Mouse (Mus musculus) hindbrain, embryonic 11.5 days (tissue): ENCODE measurements around the gene Pcsk5. TPM values are rescaled to one million over a fixed set of nuclear protein-coding genes. Genes with fewer than 3 reads are reported as not detected.

Source experiments
- ATAC-seq: fragments of 200-750 bp; cut with Nextera tagmentation; 2 replicates; pipeline ENCODE4 v1.8.0; 2017; ENCODE audit warnings: mild to moderate bottlenecking, moderate TSS enrichment, moderate library complexity; ENCODE audit not compliant: low FRiP score
- DNase-seq: peaks from one replicate; pipeline ENCODE4 v3.0.0-alpha.2; 2015; ENCODE audit warnings: low spot score
- H3K27ac ChIP-seq: fragments of 300-500 bp; sonication (generic); 2 replicates; pipeline ENCODE4 v1.5.1; 2014; ENCODE audit warnings: mild to moderate bottlenecking, low read depth, low read length
- H3K27me3 ChIP-seq: fragments of 300-500 bp; sonication (generic); 2 replicates; pipeline ENCODE4 v1.6.1; 2014; ENCODE audit warnings: mild to moderate bottlenecking, low read length, moderate library complexity, mixed read lengths; ENCODE audit not compliant: control insufficient read depth, insufficient read depth
- H3K36me3 ChIP-seq: fragments of 300-500 bp; sonication (generic); 2 replicates; pipeline ENCODE4 v1.6.1; 2014; ENCODE audit warnings: mild to moderate bottlenecking, low read length, moderate library complexity, mixed read lengths; ENCODE audit not compliant: control insufficient read depth, insufficient read depth
- H3K4me1 ChIP-seq: fragments of 300-500 bp; sonication (generic); replicated peaks from 2 replicates; pipeline ENCODE4 v1.6.1; 2014; ENCODE audit warnings: low read length, mixed read lengths; ENCODE audit not compliant: control insufficient read depth, insufficient read depth
- H3K4me2 ChIP-seq: fragments of 300-500 bp; sonication (generic); replicated peaks from 2 replicates; pipeline ENCODE4 v1.6.1; 2014; ENCODE audit warnings: mild to moderate bottlenecking, low read depth, low read length
- H3K4me3 ChIP-seq: fragments of 300-500 bp; sonication (generic); 2 replicates; pipeline ENCODE4 v1.5.1; 2014; ENCODE audit warnings: low read depth, low read length
- H3K9ac ChIP-seq: fragments of 300-500 bp; sonication (generic); 2 replicates; pipeline ENCODE4 v1.6.1; 2014; ENCODE audit warnings: low read depth, low read length
- H3K9me3 ChIP-seq: fragments of 300-500 bp; sonication (generic); 2 replicates; pipeline ENCODE4 v1.6.1; 2016; ENCODE audit warnings: low read length; ENCODE audit not compliant: control insufficient read depth
- WGBS: fragments of 180-500 bp; shearing (Covaris S2); extraction: QIAGEN DNeasy Blood & Tissue Kit; methylation state at CpG from one replicate; pipeline ENCODE4 v1.1.7; 2014; 5-methylcytosine and 5-hydroxymethylcytosine counted together
- polyA plus RNA-seq: library from polyadenylated mRNA; unstranded; fragments of >200 nt; fragmentation: Nextera tagmentation; extraction: Ambion mirVana; gene quantifications from 2 replicates; pipeline ENCODE4 v1.2.1, GENCODE M21; 2014

The Pcsk5 gene
- polyA plus RNA-seq, 1 experiment from 2014 or later: 5.3 TPM

- 46% methylated on average over 1 of the region's 1 CpGs for WGBS
Observed at GRCm38 (mm10) chr19:17385426-17385825, 452.0 kb downstream of the Pcsk5 start.

GRCm38 (mm10) chr19:17385022-17385421 lies 452.4 kb downstream of the Pcsk5 start:
- WGBS: 96% methylated on average over 4 of the region's 4 CpGs
- Histone ChIP-seq H3K4me3 (no peak overlapping the region), H3K4me2 (no peak overlapping the region), H3K27me3 (no peaks in the 10 kb centered on the region), H3K9me3 (no peaks in the 10 kb centered on the region), H3K36me3 (no peaks in the 10 kb centered on the region), H3K27ac (no peak overlapping the region), H3K9ac (no peak overlapping the region), H3K4me1 (no peaks in the 10 kb centered on the region)
- ATAC-seq (no peak), DNase-seq (no peak)

More at GRCm38 (mm10) chr19:17385426-17385825, 452.0 kb downstream of the Pcsk5 start:
- Histone ChIP-seq H3K9ac (no peak overlapping the region), H3K4me2 (no peak overlapping the region), H3K4me3 (no peak overlapping the region), H3K9me3 (no peaks in the 10 kb centered on the region), H3K36me3 (no peaks in the 10 kb centered on the region), H3K27ac (no peak overlapping the region), H3K4me1 (no peaks in the 10 kb centered on the region), H3K27me3 (no peaks in the 10 kb centered on the region)
- no peak for ATAC-seq
- DNase-seq: no peak

- Histone ChIP-seq H3K9ac (no peak overlapping the region), H3K4me1 (no peaks in the 10 kb centered on the region), H3K27me3 (no peaks in the 10 kb centered on the region), H3K36me3 (no peaks in the 10 kb centered on the region), H3K4me2 (no peak overlapping the region), H3K27ac (no peak overlapping the region), H3K9me3 (no peaks in the 10 kb centered on the region), H3K4me3 (no peak overlapping the region)
- WGBS: 87% methylated on average over 6 of the region's 6 CpGs
- no peak for ATAC-seq
- DNase-seq: no peak
Observed at GRCm38 (mm10) chr19:17382807-17383397, 454.5 kb downstream of the Pcsk5 start.
